Mouse (Mus musculus): ENCODE data around the gene Snx29. TPM values are rescaled to one million over a fixed set of nuclear protein-coding genes. Genes with fewer than 3 reads are reported as not detected.
"Not testable (repeated sequence)": the region's sequence is repeated elsewhere in the genome, so short reads cannot be mapped to it uniquely, and the experiment has no call there.

Gene Snx29
- total RNA-seq, 1 experiment, result 9.6 TPM

GRCm38 (mm10) chr16:11446977-11447376 lies 124.3 kb downstream of the Snx29 start:
- Histone ChIP-seq H3K9ac (ENCODE audit: insufficient read depth, low read depth, low read length, poor library complexity, severe bottlenecking) (no peak overlapping the region), H3K27ac (ENCODE audit: insufficient read depth, low read depth, low read length, poor library complexity, severe bottlenecking) (no peak overlapping the region), H3K9me3 (ENCODE audit: control insufficient read depth, insufficient read depth, low read depth, low read length) (no peaks in the 10 kb centered on the region), H3K36me3 (ENCODE audit: control insufficient read depth, insufficient read depth, low read length, poor library complexity, severe bottlenecking) (no peaks in the 10 kb centered on the region), H3K4me1 (ENCODE audit: control insufficient read depth in 2 of 2, insufficient read depth in 2 of 2, low read length in 2 of 2, poor library complexity in 1 of 2) (peaks cover 0 to 3% of the 10 kb centered on the region in 2 experiments; a peak in 1 of 4 replicates), H3K4me3 (ENCODE audit: insufficient read depth in 1 of 2, low read depth in 1 of 2, low read length in 2 of 2, poor library complexity in 1 of 2, severe bottlenecking in 1 of 2) (no peak overlapping the region)
- DNase-seq (ENCODE audit: low read depth, low spot score), result no peak
- in situ Hi-C loops (cut with MboI; ENCODE audit: low sequenced_read_pairs in 2 of 2, unreplicated experiment in 2 of 2), result no loop called here
- no peak for TF ChIP-seq CHD2 (IDR thresholded peaks at IDR 0.05; ENCODE audit: low read depth, low read length)

DNA sequence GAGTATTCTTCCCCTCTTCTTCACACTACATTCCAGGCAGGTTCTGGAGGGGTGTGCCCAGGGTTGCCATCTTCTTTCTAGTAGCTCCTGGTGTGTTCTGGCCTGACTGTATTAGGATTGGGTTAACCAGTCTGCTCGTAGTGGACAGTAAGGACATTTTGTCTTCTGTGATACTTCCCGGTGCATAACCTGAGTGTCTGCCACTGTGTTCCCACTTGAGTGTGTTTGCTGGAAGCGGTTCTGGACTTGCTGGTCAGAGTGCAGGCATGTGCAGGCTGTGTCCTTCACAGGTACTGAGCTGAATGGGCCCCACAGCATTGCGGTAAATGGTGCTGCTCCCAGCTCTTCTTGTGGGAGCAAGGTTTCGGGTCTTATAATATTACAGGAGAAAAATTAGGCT lies 125.2 kb downstream of the Snx29 start:
- H3K9ac ChIP-seq (ENCODE audit: insufficient read depth, low read depth, low read length, poor library complexity, severe bottlenecking), result no peak overlapping the region
- TF ChIP-seq ZNF384 (IDR thresholded peaks at IDR 0.05; ENCODE audit: low read depth, low read length), result no peak
- TF ChIP-seq CHD2 (IDR thresholded peaks at IDR 0.05; ENCODE audit: low read depth, low read length), result no peak
- no peak for TF ChIP-seq ZC3H11A (IDR thresholded peaks at IDR 0.05; ENCODE audit: borderline replicate concordance, low read depth, low read length)
- TF ChIP-seq HCFC1 (IDR thresholded peaks at IDR 0.05; ENCODE audit: borderline replicate concordance, insufficient read depth, low read length), result no peak
- TF ChIP-seq MAFK (IDR thresholded peaks at IDR 0.05; ENCODE audit: insufficient read depth, low read depth, low read length), result no peak
- no peaks in the 10 kb centered on the region for H3K36me3 ChIP-seq (ENCODE audit: control insufficient read depth, insufficient read depth, low read length, poor library complexity, severe bottlenecking)
- H3K9me3 ChIP-seq (ENCODE audit: control insufficient read depth, insufficient read depth, low read depth, low read length), result no peaks in the 10 kb centered on the region
- no peak overlapping the region for H3K27ac ChIP-seq (ENCODE audit: insufficient read depth, low read depth, low read length, poor library complexity, severe bottlenecking)
- H3K4me1 ChIP-seq (ENCODE audit: control insufficient read depth in 2 of 2, insufficient read depth in 2 of 2, low read length in 2 of 2, poor library complexity in 1 of 2), result peaks cover 0 to 3% of the 10 kb centered on the region in 2 experiments; a peak in 1 of 4 replicates
- no peak for DNase-seq (ENCODE audit: low read depth, low spot score)
- H3K4me3 ChIP-seq (ENCODE audit: insufficient read depth in 1 of 2, low read depth in 1 of 2, low read length in 2 of 2, poor library complexity in 1 of 2, severe bottlenecking in 1 of 2), result no peak overlapping the region
- in situ Hi-C loops (cut with MboI; ENCODE audit: low sequenced_read_pairs in 2 of 2, unreplicated experiment in 2 of 2), result no loop called here

DNA sequence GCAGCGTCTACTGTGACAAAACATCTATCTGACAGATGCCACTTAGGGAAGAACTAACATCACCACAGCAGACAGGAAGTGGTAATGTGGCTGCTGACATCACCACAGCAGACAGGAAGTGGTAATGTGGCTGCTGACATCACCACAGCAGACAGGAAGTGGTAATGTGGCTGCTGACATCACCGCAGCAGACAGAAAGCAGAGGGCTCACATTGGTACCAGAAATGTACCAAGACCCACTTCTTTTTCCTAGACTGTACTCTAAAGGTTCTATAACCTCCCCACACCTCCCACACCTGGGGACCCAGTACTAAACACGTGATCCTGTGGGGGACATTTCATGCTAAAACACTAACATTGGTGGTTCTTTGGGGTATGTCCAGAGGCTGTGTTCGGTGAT lies 126.0 kb downstream of the Snx29 start:
- H3K27ac ChIP-seq (ENCODE audit: insufficient read depth, low read depth, low read length, poor library complexity, severe bottlenecking); H3K4me1 ChIP-seq (ENCODE audit: control insufficient read depth in 2 of 2, insufficient read depth in 2 of 2, low read length in 2 of 2, poor library complexity in 1 of 2); H3K9me3 ChIP-seq (ENCODE audit: control insufficient read depth, insufficient read depth, low read depth, low read length); in situ Hi-C loops (cut with MboI; ENCODE audit: low sequenced_read_pairs in 2 of 2, unreplicated experiment in 2 of 2); H3K9ac ChIP-seq (ENCODE audit: insufficient read depth, low read depth, low read length, poor library complexity, severe bottlenecking); H3K4me3 ChIP-seq (ENCODE audit: insufficient read depth in 1 of 2, low read depth in 1 of 2, low read length in 2 of 2, poor library complexity in 1 of 2, severe bottlenecking in 1 of 2); DNase-seq (ENCODE audit: low read depth, low spot score); H3K36me3 ChIP-seq (ENCODE audit: control insufficient read depth, insufficient read depth, low read length, poor library complexity, severe bottlenecking): not testable (repeated sequence)

DNA sequence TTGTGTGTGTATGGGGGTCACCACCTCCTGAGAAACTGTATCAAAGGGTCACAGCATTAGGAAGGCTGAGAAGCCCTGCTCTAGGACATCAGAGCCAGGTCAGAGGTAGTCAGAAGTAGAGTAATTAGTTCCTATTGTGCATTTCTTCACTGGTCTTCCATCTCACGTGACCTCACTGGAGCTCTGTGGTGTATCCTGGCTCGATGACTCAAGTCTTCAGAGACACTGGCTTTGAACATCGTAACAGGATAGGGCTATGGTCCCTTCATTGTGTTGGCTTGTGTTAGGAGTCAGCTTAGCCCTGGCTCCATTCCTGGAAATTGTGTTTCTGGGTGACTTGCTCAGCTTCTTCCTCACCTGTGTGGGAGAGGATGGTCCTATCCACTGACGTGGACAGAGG lies 126.6 kb downstream of the Snx29 start:
- in situ Hi-C loops (cut with MboI; ENCODE audit: low sequenced_read_pairs in 2 of 2, unreplicated experiment in 2 of 2), result no loop called here
- TF ChIP-seq MAFK (IDR thresholded peaks at IDR 0.05; ENCODE audit: insufficient read depth, low read depth, low read length) (no peak), ZNF384 (IDR thresholded peaks at IDR 0.05; ENCODE audit: low read depth, low read length) (no peak), ZC3H11A (IDR thresholded peaks at IDR 0.05; ENCODE audit: borderline replicate concordance, low read depth, low read length) (no peak), HCFC1 (IDR thresholded peaks at IDR 0.05; ENCODE audit: borderline replicate concordance, insufficient read depth, low read length) (no peak), CHD2 (IDR thresholded peaks at IDR 0.05; ENCODE audit: low read depth, low read length) (no peak)
- no peak overlapping the region for H3K27ac ChIP-seq (ENCODE audit: insufficient read depth, low read depth, low read length, poor library complexity, severe bottlenecking)
- no peak for DNase-seq (ENCODE audit: low read depth, low spot score)
- no peaks in the 10 kb centered on the region for H3K9me3 ChIP-seq (ENCODE audit: control insufficient read depth, insufficient read depth, low read depth, low read length)
- H3K4me1 ChIP-seq (ENCODE audit: control insufficient read depth in 2 of 2, insufficient read depth in 2 of 2, low read length in 2 of 2, poor library complexity in 1 of 2), result peaks cover 0 to 3% of the 10 kb centered on the region in 2 experiments; a peak in 1 of 4 replicates
- H3K36me3 ChIP-seq (ENCODE audit: control insufficient read depth, insufficient read depth, low read length, poor library complexity, severe bottlenecking), result no peaks in the 10 kb centered on the region
- no peak overlapping the region for H3K9ac ChIP-seq (ENCODE audit: insufficient read depth, low read depth, low read length, poor library complexity, severe bottlenecking)
- no peak overlapping the region for H3K4me3 ChIP-seq (ENCODE audit: insufficient read depth in 1 of 2, low read depth in 1 of 2, low read length in 2 of 2, poor library complexity in 1 of 2, severe bottlenecking in 1 of 2)

DNA sequence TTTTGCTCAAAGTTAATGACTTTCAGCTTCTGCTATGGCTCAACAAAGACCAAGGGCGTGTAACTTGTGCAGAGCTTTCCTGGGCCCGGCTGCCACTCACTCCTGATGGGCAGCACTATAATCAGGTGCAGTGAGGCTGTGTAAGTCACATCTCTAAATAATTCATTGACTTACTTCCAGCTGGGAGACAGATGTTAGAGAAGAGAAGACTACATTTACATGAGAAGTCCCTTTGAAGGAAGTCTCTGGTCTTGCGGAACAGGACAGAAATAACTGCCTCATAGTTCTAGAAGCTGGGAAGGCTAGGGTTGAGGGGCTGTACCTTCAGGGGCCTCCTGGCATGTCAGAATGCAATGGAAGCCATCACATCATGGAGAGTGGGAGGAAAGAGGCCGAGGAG lies 127.9 kb downstream of the Snx29 start:
- H3K4me1 ChIP-seq (ENCODE audit: control insufficient read depth in 2 of 2, insufficient read depth in 2 of 2, low read length in 2 of 2, poor library complexity in 1 of 2), result peaks cover 0 to 3% of the 10 kb centered on the region in 2 experiments; a peak in 1 of 4 replicates
- DNase-seq (ENCODE audit: low read depth, low spot score), result no peak
- H3K36me3 ChIP-seq (ENCODE audit: control insufficient read depth, insufficient read depth, low read length, poor library complexity, severe bottlenecking), result no peaks in the 10 kb centered on the region; the same call in 1 of the 2 replicates
- TF ChIP-seq MAFK (IDR thresholded peaks at IDR 0.05; ENCODE audit: insufficient read depth, low read depth, low read length), result no peak
- no peak for TF ChIP-seq HCFC1 (IDR thresholded peaks at IDR 0.05; ENCODE audit: borderline replicate concordance, insufficient read depth, low read length)
- TF ChIP-seq CHD2 (IDR thresholded peaks at IDR 0.05; ENCODE audit: low read depth, low read length), result no peak
- no peak for TF ChIP-seq ZNF384 (IDR thresholded peaks at IDR 0.05; ENCODE audit: low read depth, low read length)
- no peak for TF ChIP-seq ZC3H11A (IDR thresholded peaks at IDR 0.05; ENCODE audit: borderline replicate concordance, low read depth, low read length)
- H3K4me3 ChIP-seq (ENCODE audit: insufficient read depth in 1 of 2, low read depth in 1 of 2, low read length in 2 of 2, poor library complexity in 1 of 2, severe bottlenecking in 1 of 2), result no peak overlapping the region
- in situ Hi-C loops (cut with MboI; ENCODE audit: low sequenced_read_pairs in 2 of 2, unreplicated experiment in 2 of 2), result no loop called here
- no peak overlapping the region for H3K9ac ChIP-seq (ENCODE audit: insufficient read depth, low read depth, low read length, poor library complexity, severe bottlenecking)
- no peaks in the 10 kb centered on the region for H3K9me3 ChIP-seq (ENCODE audit: control insufficient read depth, insufficient read depth, low read depth, low read length)
- no peak overlapping the region for H3K27ac ChIP-seq (ENCODE audit: insufficient read depth, low read depth, low read length, poor library complexity, severe bottlenecking)
